Mouse (Mus musculus): ENCODE measurements around the gene Ms4a5.

GRCm38 (mm10) chr19:11298939-11299338 lies 15.3 kb upstream of the Ms4a5 start:
- TF ChIP-seq GATA1 (IDR thresholded peaks at IDR 0.05; ENCODE audit: low read length) (no peak), TAL1 (IDR thresholded peaks at IDR 0.05; ENCODE audit: low read length) (no peak)
